Mouse (Mus musculus) B cell, adult 2 months (primary cell): ENCODE data around the gene Rdh16f1.
"Not testable (repeated sequence)": the region's sequence is repeated elsewhere in the genome, so short reads cannot be mapped to it uniquely, and the experiment has no call there.

ENCODE experiments used
- DNase-seq, 2 experiments: peaks; one replicate each; pipeline ENCODE4 v3.0.0; 2022

Gene Rdh16f1

DNA sequence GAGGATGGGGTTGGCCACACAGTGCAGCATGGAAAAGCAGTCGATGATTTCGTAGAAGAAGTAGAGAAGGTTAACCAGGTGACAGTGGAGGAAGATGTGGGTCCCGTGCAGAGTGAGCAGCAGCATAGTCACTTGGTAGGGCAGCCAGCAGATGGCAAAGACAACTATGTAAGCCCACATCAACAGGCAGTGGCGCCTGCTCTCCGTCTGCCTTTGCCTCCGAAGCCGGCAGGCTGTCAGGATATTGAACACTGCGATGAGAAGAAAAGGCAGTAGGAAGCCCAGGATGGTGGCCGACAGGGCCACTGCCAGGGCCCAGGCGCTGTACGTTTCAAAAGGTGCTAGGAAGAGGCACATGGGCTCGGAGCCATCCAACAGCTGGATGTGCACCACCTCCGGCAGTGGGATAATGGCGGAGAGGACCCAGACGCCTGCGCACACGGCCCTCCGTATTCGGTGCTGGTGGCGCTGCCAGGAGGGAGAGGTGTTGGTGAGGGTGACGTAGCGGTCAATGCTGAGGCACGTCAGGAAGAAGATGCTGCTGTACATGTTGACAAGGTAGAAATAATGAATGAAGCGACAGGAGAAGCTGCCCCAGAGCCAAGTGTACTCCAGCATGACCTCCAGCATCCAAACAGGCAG is 9.3 kb upstream of the Rdh16f1 start:
- no peak for DNase-seq

DNA sequence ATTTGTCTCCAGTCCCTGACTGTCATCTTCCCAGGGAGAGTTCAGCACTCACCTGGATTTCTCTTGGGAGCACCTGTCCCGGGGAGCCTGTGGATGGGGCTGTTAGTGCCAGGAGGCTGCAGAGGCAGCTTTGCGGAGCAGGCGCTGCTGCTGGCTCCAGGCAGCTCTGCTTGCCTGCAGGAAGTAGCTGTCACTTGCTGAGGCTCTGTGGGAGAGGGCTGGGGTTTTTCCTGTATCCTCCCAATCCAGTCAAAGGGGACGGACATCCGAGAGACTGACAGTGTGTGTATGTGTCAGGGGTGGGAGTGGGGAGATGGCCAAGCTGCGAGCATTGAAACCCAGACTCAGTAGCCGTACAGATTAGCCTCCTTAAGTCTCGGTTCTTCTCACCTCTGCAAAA is 8.0 kb upstream of the Rdh16f1 start, which contains the start of gene Gpr182:
Gene Gpr182 (minus strand): TSS at position 185 of the 400 bp plus-strand sequence.
- no peak for DNase-seq

DNA sequence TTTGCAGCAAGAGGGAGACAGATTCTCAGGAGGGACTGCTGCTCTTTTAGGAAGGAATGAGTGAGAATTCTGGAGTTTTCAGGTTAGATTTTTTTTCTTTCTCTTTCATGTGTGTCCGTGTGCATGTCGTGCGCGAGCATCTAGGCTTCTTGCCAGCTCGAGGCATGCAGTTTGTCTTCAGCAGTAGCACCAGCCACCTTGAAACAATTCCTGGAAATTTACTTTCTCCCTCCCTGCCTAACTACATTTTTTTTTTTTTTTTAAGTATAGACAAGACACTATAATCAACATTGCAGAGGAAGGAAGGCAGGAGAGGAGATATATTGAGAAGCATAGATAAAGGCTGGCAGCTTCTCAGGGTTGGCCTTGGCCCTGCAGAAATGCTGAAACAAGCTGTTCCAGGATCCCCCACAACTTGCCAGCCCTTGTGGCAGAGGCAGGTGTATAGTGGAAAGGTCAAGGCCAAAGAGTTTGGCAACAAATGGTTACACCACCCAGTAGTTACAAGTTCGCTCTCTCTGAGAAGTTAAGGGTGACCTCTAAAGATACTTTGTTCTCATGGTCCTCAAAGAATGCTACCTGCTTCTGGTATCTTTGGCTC is 4.9 kb upstream of the Rdh16f1 start:
- DNase-seq, result no peak

DNA sequence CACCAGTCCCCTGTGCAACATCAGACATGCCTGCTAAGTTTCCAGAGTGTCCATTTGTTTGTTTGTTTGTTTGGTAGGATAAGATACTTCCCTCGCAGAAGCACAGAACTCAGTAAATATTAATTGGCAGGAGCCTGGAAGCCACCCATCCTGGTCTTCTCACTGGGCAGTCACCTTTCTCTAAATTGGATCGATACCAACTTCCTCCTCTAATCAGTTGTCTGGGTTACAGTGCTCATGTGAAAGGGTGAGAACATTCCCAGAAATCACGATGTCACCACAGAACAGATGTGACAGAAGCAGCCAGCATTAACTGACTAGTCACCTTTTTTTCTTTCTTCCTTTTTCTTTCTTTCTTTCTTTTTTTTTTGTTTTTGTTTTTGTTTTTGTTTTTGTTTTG is 4.3 kb upstream of the Rdh16f1 start:
- no peak for DNase-seq

DNA sequence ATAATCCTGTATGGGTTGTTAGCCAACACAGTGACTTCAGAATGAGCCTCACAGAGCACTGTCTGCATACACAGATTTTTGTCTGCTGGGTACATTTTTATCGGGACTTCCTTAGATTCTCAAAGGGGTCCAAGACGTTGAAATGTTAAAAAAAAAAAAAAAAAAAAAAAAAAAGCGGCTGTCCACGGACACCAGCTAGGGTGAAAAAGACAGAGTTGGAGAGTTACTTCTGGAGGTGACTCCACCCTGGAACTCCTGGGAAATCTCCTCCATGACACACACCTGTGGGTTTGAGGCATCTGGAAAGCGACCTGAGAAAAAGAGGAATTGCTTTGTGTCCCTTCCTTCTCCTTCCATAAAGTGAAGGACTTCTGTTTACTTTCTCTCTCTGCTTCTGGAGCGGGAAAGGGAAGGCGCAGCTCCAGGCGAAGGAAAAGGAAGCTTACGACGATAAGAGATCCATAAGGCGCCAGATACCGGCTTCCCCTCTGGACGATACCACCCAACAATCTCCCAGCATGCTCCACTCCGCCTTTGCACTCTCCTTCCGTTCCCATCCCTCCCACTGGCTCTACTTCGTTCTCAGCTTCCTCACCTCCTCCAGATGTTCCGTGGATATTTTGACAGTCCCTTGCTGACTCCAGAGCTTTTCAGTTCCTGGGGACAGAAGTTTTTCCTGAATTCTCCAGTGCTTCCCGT is 3.7 kb upstream of the Rdh16f1 start:
- DNase-seq, result no peak

DNA sequence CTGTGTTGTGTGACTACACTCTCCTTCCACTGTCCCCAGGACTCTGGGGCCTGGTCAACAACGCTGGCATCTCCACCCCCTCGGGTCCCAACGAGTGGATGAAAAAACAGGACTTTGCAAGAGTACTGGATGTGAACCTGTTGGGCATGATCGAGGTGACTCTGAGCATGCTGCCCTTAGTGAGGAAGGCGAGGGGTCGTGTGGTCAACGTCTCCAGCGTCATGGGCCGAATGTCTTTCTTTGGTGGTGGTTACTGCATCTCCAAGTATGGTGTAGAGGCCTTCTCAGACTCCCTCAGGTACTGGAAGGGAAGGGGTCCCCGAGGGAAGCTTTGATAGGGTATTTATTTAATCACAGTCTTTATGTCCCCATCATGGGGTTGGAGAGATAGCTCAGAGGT is 3.3 kb downstream of the Rdh16f1 start:
- not testable (repeated sequence) for DNase-seq

DNA sequence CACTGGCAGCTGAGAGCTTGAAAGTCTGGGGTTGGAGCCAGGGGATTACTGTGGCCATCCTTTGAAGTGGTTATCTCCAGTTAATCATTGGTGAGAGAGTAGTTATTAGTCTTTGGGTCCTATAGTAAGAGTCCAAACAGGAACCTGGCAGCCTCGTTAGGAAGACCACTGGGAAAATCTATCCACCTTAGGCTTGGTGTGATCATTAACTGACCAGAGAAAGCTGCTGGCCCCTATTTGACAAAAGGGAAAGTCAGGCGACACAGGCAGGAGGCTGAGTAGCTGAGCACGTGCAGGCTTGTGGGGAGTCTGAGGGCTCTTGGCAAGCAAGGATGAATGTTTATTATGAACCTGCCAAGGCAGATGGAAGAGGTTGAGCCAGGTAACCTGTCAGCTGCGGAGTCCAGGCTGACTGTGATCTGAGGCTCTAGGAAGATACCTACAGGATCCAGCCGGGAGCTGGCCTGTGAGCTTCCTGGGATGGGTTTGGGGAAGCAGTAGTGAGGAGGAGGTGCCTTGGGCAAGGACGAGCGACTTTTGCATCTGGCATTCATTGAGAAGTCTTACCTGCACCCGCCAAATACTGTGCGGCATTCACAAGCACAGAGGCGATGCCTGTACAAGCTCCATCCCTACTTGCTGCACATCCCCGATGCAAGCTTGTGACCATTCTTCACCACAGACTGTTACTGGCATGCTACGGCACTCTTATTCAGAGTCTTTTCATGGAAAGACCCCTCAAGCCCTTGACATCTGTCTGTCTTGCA is 4.5 kb downstream of the Rdh16f1 start:
- DNase-seq, result no peak

DNA sequence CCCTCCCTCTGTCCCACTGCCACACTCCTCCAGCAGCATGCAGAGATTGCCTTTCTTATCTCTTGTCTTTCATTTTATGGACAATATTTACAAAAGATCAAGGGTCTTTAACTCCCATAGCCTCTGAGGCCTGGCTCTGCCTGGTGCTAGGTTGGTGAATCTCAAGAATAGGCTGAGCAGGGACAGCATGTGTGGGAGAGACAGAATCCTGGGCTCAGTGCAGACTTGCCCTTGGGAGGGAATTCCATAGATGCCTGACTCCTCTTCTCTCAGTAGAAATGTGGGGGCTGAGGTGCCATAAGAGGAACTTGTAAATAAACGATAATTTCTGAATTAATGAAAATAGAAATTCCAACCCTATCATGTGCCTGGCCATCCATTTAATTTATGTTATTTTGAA is 7.0 kb downstream of the Rdh16f1 start:
- no peak for DNase-seq

DNA sequence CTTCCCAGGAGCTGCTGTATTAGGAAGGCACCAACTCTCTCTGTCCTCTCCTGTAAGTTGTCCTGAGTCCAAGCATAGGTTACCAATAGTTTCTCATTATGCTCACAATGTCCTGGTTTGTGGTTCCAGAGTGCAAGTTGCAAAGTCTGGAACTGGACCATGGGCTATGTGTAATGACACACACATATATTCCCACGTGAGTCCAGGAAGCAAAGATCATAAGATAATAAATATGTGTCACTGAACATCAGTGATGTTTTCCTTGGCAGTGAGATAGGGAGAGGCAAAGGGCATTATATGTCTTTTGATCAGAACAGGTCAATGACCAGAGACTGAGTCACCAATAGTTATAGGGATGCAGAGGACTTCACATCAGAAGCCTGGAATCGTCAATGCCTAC is 16.4 kb downstream of the Rdh16f1 start, which contains the start of gene Rdh9:
Gene Rdh9 (plus strand): TSS at position 376 of the 400 bp plus-strand sequence.
- no peak for DNase-seq

DNA sequence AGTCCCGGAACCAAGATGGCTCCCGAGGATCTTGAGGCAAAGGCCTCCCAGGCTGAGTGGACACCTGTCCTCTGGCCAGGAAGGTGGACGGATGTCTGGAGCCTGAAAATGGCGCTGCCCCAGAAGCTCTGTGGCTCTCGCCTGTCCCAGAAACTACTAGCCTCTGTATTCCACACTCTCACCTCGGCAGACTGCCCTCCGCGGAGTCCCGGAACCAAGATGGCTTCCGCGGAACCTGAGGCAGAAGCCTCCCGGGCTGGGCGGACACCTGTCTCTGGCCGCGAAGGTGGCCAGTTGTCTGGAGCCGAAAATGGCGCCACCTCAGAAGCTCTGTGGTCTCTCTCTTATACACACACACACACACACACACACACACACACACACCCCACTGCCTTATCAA is 22.7 kb downstream of the Rdh16f1 start:
- DNase-seq, result not testable (repeated sequence)

DNA sequence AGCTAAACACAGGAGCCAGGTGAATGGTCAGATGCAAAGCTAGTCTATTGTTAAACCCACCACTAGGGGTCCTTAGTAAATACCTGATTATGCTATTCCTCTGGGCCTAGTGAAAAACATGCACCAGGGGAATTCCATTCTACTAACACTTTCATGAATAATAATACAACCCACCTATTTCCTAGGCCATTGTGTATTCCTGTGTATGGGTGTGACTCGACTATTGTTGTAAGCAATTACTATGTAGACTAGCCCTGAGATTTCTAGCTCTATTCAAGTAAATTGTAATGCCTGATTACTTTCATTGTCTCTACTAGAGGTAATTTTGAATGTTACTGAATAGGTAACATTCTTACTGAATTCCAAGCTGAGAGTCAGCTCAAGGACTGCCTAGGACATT is 25.8 kb downstream of the Rdh16f1 start:
- DNase-seq, result not testable (repeated sequence)

DNA sequence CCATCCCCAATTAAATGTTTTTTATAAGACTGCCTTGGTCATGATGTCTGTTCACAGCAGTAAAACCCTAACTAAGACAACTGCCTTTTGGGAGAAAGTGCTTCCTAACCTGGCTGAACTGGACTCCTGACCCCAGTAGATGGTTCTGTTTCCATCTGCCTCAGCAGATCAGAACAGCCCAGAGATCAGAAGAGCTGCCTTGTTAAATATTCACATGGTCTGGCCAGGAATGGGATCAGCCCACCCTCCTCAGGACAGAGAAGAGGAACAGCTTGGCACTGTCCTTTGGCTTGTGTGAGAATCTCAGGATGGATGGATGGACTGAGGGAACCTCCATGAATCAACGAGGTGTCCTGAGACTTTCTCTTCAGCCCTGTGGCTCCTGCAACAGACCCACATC is 39.7 kb downstream of the Rdh16f1 start:
- no peak for DNase-seq

DNA sequence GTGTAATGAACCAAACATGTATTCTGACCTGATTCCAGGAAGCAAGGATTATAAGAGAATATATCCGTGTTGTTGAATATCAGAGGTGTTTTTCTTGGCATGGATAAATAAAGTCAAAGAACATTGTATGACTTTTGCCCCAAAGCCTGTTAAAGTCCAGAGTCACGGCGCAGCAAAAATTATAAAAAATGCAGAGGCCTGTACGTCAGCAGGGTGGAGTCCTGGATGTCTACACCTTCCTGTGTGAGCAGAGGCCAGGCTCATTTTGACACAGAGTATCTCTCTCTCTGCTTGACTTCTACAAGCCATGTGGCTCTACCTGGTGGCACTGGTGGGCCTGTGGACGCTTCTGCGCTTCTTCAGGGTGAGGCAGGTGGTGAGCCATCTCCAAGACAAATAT is 41.3 kb downstream of the Rdh16f1 start, which contains the start of gene Rdh16:
Gene Rdh16 (plus strand): TSS at position 262 of the 400 bp plus-strand sequence.
- DNase-seq, result no peak

DNA sequence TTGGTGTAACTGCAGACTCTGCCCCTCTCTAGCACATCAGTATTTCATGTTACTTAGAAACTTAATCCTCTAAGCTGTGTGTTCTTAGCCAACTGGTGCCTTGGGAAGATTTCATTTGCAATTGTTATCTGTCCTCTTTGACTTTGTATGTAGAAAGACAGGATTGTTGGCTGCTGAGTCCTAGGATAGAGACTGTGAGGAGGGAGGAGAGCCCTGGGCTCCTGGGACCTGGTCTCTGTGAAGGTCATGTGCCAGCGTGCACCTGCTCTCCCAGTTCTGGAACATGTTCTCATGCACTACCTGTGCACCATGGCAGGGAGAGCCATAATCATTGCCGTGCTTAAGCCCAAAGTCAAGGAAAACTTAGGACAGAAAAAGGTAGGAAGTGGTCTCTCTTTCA is 42.0 kb downstream of the Rdh16f1 start:
- DNase-seq, result no peak

DNA sequence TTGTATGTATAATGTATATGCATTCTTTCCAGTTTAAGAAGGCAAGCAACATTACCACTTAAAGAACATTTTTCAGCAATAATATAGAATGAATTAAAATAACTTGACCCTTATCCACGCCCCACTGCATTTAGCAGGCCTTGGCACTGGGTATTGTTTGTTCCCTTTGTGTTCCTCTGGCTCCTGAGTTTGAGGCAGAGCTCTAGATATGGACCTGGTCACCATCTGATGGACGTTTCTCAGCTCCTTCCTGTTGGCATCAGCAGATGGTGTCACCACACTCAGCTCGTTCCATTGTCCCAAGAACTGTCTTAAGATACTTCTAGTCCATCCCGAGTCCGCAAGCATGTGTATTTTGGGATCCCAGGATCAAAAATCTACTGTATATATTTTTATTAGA is 42.6 kb downstream of the Rdh16f1 start:
- DNase-seq, result no peak

DNA sequence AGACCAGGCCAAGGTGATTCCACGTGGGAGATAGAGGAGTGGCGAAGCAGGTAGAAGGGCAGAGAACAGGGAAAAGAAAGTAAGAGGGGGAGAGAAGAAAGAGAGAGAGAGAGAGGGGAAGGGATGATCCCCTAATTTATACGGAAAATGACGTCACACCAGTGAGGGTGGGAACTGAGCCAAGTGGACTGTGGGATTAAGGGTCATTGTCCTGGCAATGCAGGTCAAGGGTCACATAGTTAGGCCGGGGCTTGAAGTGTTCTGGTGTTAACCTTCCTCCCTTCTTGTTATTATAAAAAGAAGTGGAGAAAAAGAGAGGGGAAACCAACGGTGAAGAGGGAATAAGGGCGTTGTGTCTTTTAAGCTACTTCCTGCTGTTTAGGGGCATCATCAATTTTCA is 44.8 kb downstream of the Rdh16f1 start:
- no peak for DNase-seq

DNA sequence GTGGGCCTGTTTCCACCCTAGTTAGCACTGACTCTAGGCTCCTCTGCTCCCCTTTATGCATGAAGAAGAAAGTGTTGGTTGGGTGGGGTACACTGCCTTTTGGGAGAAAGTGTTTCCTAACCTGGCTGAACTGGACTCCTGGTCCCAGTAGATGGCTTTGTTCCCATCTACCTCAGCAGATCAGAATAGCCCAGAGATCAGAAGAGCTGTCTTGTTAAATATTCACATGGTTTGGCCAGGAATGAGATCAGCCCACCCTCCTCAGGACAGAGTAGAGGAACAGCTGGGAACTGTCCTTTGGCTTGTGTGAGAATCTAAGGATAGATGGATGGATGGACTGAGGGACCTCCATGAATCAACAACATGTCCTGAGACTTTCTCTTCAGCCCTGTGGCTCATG is 56.3 kb downstream of the Rdh16f1 start:
- no peak for DNase-seq

DNA sequence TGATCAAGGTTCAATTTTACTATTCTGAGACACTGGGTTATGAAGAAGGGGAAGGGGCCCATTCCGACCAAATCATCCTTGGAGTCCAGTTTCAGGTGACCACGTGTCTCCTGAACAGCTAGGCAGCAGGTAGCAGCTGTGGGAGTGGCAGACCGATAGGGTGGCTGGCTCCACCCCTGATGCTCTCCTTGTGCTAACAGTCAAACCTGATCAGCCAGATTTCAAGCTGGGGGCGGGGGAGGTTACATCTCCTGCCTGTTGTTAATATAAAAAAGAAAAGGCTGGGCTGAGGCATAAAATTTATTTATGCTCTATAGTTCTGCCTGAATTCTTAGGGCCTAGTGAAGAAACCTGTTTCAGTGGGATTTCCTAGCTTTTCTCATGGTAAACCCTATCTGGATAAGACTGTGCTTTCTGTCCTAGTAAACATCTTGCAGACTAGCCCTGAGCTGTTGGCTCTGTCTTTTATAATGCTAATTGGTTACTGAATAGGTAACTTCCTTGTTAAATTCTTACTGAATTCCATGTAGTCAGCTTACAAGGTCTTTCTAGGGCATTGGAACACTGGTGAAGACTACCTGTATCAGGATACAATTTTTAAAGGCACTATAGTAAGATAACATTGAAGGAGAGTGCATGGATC is 57.8 kb downstream of the Rdh16f1 start:
- not testable (repeated sequence) for DNase-seq

DNA sequence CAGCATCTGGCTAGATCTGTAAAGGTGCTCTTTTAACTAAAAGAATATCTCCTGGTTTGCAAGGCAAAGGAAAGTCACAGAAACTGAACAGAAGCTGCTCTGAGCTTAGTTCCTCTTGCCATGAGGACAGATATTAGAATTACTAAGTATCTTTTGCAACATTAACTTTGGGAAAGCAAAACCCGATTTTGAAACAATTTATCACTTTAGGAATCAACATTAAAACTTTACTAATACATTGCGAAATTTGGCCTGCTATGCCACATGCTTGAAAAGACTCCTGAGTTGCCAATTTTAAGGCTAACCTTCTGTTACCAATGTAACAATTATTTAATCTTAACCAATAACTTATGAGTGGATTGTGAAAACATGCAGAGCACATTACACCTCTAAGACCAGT is 62.2 kb downstream of the Rdh16f1 start:
- not testable (repeated sequence) for DNase-seq

DNA sequence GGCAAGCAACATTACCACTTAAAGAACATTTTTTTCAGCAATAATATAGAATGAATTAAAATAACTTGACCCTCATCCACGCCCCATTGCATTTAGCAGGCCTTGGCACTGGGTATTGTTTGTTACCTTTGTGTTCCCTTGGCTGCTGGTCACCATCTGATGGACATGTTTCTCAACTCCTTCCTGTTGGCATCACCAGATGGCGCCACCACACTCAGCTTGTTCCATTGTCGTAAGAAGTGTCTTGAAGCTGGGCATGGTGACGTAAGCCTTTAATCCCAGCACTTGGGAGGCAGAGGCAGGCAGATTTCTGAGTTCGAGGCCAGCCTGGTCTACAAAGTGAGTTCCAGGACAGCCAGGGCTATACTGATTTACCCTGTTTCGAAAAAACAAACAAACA is 65.8 kb downstream of the Rdh16f1 start:
- no peak for DNase-seq

DNA sequence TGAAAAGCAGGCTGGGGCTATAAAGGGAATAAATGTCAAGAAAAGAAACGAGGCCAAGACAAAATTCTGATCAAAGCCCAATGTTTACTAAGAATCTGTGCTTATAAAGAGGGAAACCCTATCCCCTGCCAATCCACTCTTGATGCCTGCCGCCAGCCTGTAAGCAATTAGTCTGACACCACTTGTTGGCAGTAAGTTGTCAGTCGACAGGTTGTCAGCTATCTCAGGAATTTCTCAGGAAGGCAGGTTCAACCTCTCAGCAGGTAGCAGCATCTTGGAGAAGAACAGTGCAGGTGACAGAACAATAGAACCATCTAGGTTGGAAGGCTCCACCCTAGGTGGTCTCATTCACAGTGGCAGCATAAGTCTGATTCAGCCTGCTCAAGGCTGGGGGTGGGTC is 69.5 kb downstream of the Rdh16f1 start:
- no peak for DNase-seq

DNA sequence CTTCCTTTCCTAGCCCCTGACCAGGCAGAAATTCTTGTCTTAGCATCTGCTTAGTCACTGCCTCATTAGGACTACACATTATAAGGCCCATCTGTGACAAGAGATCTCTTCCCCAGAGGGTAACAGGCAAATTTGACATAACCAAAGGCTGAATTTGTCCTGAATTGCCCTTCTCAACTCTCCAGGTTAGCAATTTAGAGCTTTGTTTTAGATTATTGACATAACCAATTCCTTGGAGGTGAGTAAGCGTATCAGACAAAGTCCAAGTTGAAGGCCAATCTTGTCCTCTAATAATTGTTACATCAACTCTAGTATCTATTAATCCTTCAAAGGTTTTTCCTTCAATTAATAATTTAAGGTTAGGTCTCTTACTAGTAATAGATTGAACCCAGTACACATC is 74.6 kb downstream of the Rdh16f1 start:
- DNase-seq, result not testable (repeated sequence)

DNA sequence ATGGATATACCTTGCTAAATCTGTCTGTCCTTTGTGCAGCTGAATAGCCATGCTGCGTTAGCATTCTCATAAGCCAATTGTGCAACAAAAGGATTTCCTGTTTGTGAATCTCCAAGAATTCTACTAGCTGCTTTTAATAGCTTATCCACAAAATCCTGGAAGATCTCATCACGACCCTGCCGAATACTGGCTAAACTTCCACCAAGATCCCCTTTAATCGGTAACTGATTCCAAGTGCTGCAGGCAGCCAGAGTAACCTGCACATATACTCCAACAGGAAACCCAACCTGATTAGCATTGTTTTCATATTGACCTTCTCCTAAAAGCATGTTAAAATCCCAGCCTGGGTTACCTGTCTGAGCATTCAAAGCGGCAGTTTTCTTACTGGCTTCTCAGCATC is 75.7 kb downstream of the Rdh16f1 start:
- DNase-seq, result no peak
